Mouse (Mus musculus): ENCODE measurements at regions not wholly inside any gene's neighbourhood (a gene's known extent, or its start where the extent isn't known, plus 50 kb on each side); places are given as distances from the start of the nearest gene placed in this dataset.

GRCm38 (mm10) chr5:119052354-119052996 lies 492.0 kb downstream of the Med13l start:
- ATAC-seq (ENCODE audit: insufficient read depth) = no peak
- WGBS (ENCODE audit: insufficient replicate concordance) = 12% methylated on average over 11 of the region's 11 CpGs
- Histone ChIP-seq H3K4me2 (ENCODE audit: low read depth) (no peak overlapping the region), H3K27ac (no peak overlapping the region), H3K4me1 (replicated peaks; ENCODE audit: control insufficient read depth in 2 of 2, insufficient read depth in 2 of 2, low read length in 1 of 2) (0 out of 4 replicates have a peak, but pooled peaks cover 0 to 2% of the 10 kb centered on the region in 2 experiments), H3K4me3 (ENCODE audit: insufficient read depth in 1 of 2, low read depth in 2 of 2, low read length in 2 of 2) (no peak overlapping the region), H3K27me3 (ENCODE audit: control insufficient read depth, insufficient read depth, low read length) (no peaks in the 10 kb centered on the region), H3K9me3 (ENCODE audit: control insufficient read depth, low read length) (no peaks in the 10 kb centered on the region), H3K36me3 (replicated peaks; ENCODE audit: control insufficient read depth, insufficient read depth, low read depth) (no peaks in the 10 kb centered on the region), H3K9ac (replicated peaks) (no peak overlapping the region)
- TF ChIP-seq CTCF (IDR thresholded peaks at IDR 0.05; ENCODE audit: low read depth) = no peak
- no peak for DNase-seq (ENCODE audit: low read depth in 3 of 3, low spot score in 3 of 3)

GRCm38 (mm10) chr5:119053738-119054137 lies 493.3 kb downstream of the Med13l start:
- Histone ChIP-seq H3K36me3 (replicated peaks; ENCODE audit: control insufficient read depth, insufficient read depth, low read depth) (no peaks in the 10 kb centered on the region), H3K4me2 (ENCODE audit: low read depth) (no peak overlapping the region), H3K27me3 (ENCODE audit: control insufficient read depth, insufficient read depth, low read length) (no peaks in the 10 kb centered on the region), H3K4me3 (ENCODE audit: insufficient read depth in 1 of 2, low read depth in 2 of 2, low read length in 2 of 2) (no peak overlapping the region), H3K9me3 (ENCODE audit: control insufficient read depth, low read length) (no peaks in the 10 kb centered on the region), H3K27ac (no peak overlapping the region), H3K4me1 (replicated peaks; ENCODE audit: control insufficient read depth in 2 of 2, insufficient read depth in 2 of 2, low read length in 1 of 2) (0 out of 4 replicates have a peak, but pooled peaks cover 0 to 2% of the 10 kb centered on the region in 2 experiments), H3K9ac (replicated peaks) (no peak overlapping the region)
- TF ChIP-seq EP300 (IDR thresholded peaks at IDR 0.05; ENCODE audit: low read depth) = no peak
- TF ChIP-seq CTCF (IDR thresholded peaks at IDR 0.05; ENCODE audit: low read depth) = peak; percentile 37; the same call in 1 of the 2 replicates
- ATAC-seq (ENCODE audit: insufficient read depth) (no peak), DNase-seq (ENCODE audit: low read depth in 3 of 3, low spot score in 3 of 3) (no peak)
- 64% methylated on average over 8 of the region's 8 CpGs for WGBS (ENCODE audit: insufficient replicate concordance)

GRCm38 (mm10) chr5:119054393-119054792 lies 493.9 kb downstream of the Med13l start:
- ATAC-seq (ENCODE audit: insufficient read depth) = no peak
- DNase-seq (ENCODE audit: low read depth in 3 of 3, low spot score in 3 of 3) = no peak
- no peaks in the 10 kb centered on the region for H3K27me3 ChIP-seq (ENCODE audit: control insufficient read depth, insufficient read depth, low read length)
- TF ChIP-seq EP300 (IDR thresholded peaks at IDR 0.05; ENCODE audit: low read depth) (no peak), CTCF (IDR thresholded peaks at IDR 0.05; ENCODE audit: low read depth) (no peak)
- H3K9me3 ChIP-seq (ENCODE audit: control insufficient read depth, low read length) = no peaks in the 10 kb centered on the region
- 0 out of 4 replicates have a peak, but pooled peaks cover 0 to 2% of the 10 kb centered on the region in 2 experiments for H3K4me1 ChIP-seq (replicated peaks; ENCODE audit: control insufficient read depth in 2 of 2, insufficient read depth in 2 of 2, low read length in 1 of 2)
- no peaks in the 10 kb centered on the region for H3K36me3 ChIP-seq (replicated peaks; ENCODE audit: control insufficient read depth, insufficient read depth, low read depth)
- no peak overlapping the region for H3K4me2 ChIP-seq (ENCODE audit: low read depth)
- H3K9ac ChIP-seq (replicated peaks) = no peak overlapping the region
- WGBS (ENCODE audit: insufficient replicate concordance) = 49% methylated on average over 6 of the region's 6 CpGs
- no peak overlapping the region for H3K27ac ChIP-seq
- H3K4me3 ChIP-seq (ENCODE audit: insufficient read depth in 1 of 2, low read depth in 2 of 2, low read length in 2 of 2) = no peak overlapping the region

- DNase-seq (ENCODE audit: low read depth in 3 of 3, low spot score in 3 of 3) (no peak), ATAC-seq (ENCODE audit: insufficient read depth) (no peak)
- Histone ChIP-seq H3K9ac (replicated peaks) (no peak overlapping the region), H3K36me3 (replicated peaks; ENCODE audit: control insufficient read depth, insufficient read depth, low read depth) (no peaks in the 10 kb centered on the region), H3K4me1 (replicated peaks; ENCODE audit: control insufficient read depth in 2 of 2, insufficient read depth in 2 of 2, low read length in 1 of 2) (0 out of 4 replicates have a peak, but pooled peaks cover 0 to 2% of the 10 kb centered on the region in 2 experiments), H3K4me2 (ENCODE audit: low read depth) (no peak overlapping the region), H3K4me3 (ENCODE audit: insufficient read depth in 1 of 2, low read depth in 2 of 2, low read length in 2 of 2) (no peak overlapping the region), H3K27ac (no peak overlapping the region), H3K27me3 (ENCODE audit: control insufficient read depth, insufficient read depth, low read length) (no peaks in the 10 kb centered on the region), H3K9me3 (ENCODE audit: control insufficient read depth, low read length) (no peaks in the 10 kb centered on the region)
- no peak for TF ChIP-seq CTCF (IDR thresholded peaks at IDR 0.05; ENCODE audit: low read depth)
- no peak for TF ChIP-seq EP300 (IDR thresholded peaks at IDR 0.05; ENCODE audit: low read depth)
- 20% methylated on average over 12 of the region's 12 CpGs for WGBS (ENCODE audit: insufficient replicate concordance)
These were observed 495.0 kb downstream of the Med13l start for GRCm38 (mm10) chr5:119055430-119055829.

GRCm38 (mm10) chr5:119057813-119058212 lies 497.3 kb downstream of the Med13l start:
- H3K9ac ChIP-seq (replicated peaks) = no peak overlapping the region
- no peak for DNase-seq (ENCODE audit: low read depth in 3 of 3, low spot score in 3 of 3)
- H3K36me3 ChIP-seq (replicated peaks; ENCODE audit: control insufficient read depth, insufficient read depth, low read depth) = no peaks in the 10 kb centered on the region
- no peak overlapping the region for H3K4me2 ChIP-seq (ENCODE audit: low read depth)
- H3K27ac ChIP-seq = no peak overlapping the region
- 64% methylated on average over 4 of the region's 4 CpGs for WGBS (ENCODE audit: insufficient replicate concordance)
- no peak for ATAC-seq (ENCODE audit: insufficient read depth)
- no peak for TF ChIP-seq CTCF (IDR thresholded peaks at IDR 0.05; ENCODE audit: low read depth)
- no peak for TF ChIP-seq EP300 (IDR thresholded peaks at IDR 0.05; ENCODE audit: low read depth)
- no peaks in the 10 kb centered on the region for H3K27me3 ChIP-seq (ENCODE audit: control insufficient read depth, insufficient read depth, low read length)
- H3K4me1 ChIP-seq (replicated peaks; ENCODE audit: control insufficient read depth in 2 of 2, insufficient read depth in 2 of 2, low read length in 1 of 2) = no peaks in the 10 kb centered on the region
- H3K4me3 ChIP-seq (ENCODE audit: insufficient read depth in 1 of 2, low read depth in 2 of 2, low read length in 2 of 2) = no peak overlapping the region
- H3K9me3 ChIP-seq (ENCODE audit: control insufficient read depth, low read length) = no peaks in the 10 kb centered on the region
